Mouse (Mus musculus): ENCODE results near the gene 2610528J11Rik. TPM values are rescaled to one million over a fixed set of nuclear protein-coding genes. Genes with fewer than 3 reads are reported as not detected.
"Not testable (repeated sequence)": the region's sequence is repeated elsewhere in the genome, so short reads cannot be mapped to it uniquely, and the experiment has no call there.

Gene 2610528J11Rik
- polyA plus RNA-seq, 1 experiment from 2014 or later, result 1.1 TPM

GRCm38 (mm10) chr4:118544441-118545127, 17.8 kb downstream of the 2610528J11Rik start:
- WGBS, result 78% methylated on average over 14 of the region's 14 CpGs
- H3K4me1 ChIP-seq, result peaks cover 30% of the 10 kb centered on the region
- H3K4me3 ChIP-seq, result peak overlapping the region; percentile 50; the same call in 1 of the 2 replicates
- H3K27ac ChIP-seq, result no peak overlapping the region
- peaks cover 31% of the 10 kb centered on the region for H3K27me3 ChIP-seq (ENCODE audit: poor library complexity, severe bottlenecking)
- no peaks in the 10 kb centered on the region for H3K36me3 ChIP-seq (replicated peaks)
- peaks cover 3% of the 10 kb centered on the region for H3K9me3 ChIP-seq
- no peak for DNase-seq (ENCODE audit: extremely low spot score, low spot score)

GRCm38 (mm10) chr4:118547424-118548129, 20.8 kb downstream of the 2610528J11Rik start:
- H3K36me3 ChIP-seq (replicated peaks); H3K27ac ChIP-seq; H3K9me3 ChIP-seq; DNase-seq (ENCODE audit: extremely low spot score, low spot score); H3K4me3 ChIP-seq; H3K27me3 ChIP-seq (ENCODE audit: poor library complexity, severe bottlenecking): not testable (repeated sequence)
- WGBS, result 86% methylated on average over 23 of the region's 23 CpGs
- peaks cover 19% of the 10 kb centered on the region for H3K4me1 ChIP-seq

GRCm38 (mm10) chr4:118548130-118548480, 21.3 kb downstream of the 2610528J11Rik start:
- H3K4me3 ChIP-seq; H3K27me3 ChIP-seq (ENCODE audit: poor library complexity, severe bottlenecking); H3K36me3 ChIP-seq (replicated peaks); H3K9me3 ChIP-seq; H3K27ac ChIP-seq: not testable (repeated sequence)
- H3K4me1 ChIP-seq, result peaks cover 15% of the 10 kb centered on the region
- 87% methylated on average over 10 of the region's 10 CpGs for WGBS
- peak; percentile 84 for DNase-seq (ENCODE audit: extremely low spot score, low spot score)

GRCm38 (mm10) chr4:118553039-118553649, 26.3 kb downstream of the 2610528J11Rik start:
- Histone ChIP-seq H3K27ac (no peak overlapping the region), H3K36me3 (replicated peaks) (no peaks in the 10 kb centered on the region), H3K4me3 (no peak overlapping the region), H3K4me1 (no peaks in the 10 kb centered on the region), H3K9me3 (no peaks in the 10 kb centered on the region), H3K27me3 (ENCODE audit: poor library complexity, severe bottlenecking) (no peaks in the 10 kb centered on the region)
- no peak for DNase-seq (ENCODE audit: extremely low spot score, low spot score)
- WGBS, result 81% methylated on average over 3 of the region's 3 CpGs

- H3K27ac ChIP-seq, result peak overlapping the region; percentile 32; the same call in 1 of the 2 replicates
Observed at GRCm38 (mm10) chr4:118564062-118564925, 37.5 kb downstream of the 2610528J11Rik start.

GRCm38 (mm10) chr4:118564926-118565279, 38.1 kb downstream of the 2610528J11Rik start:
- H3K36me3 ChIP-seq (replicated peaks), result no peaks in the 10 kb centered on the region
- no peak overlapping the region for H3K4me3 ChIP-seq
- peaks cover 5% of the 10 kb centered on the region; the same call in 1 of the 2 replicates for H3K9me3 ChIP-seq
- DNase-seq (ENCODE audit: extremely low spot score, low spot score), result no peak
- 81% methylated on average over 3 of the region's 3 CpGs for WGBS
- peaks cover 6% of the 10 kb centered on the region for H3K4me1 ChIP-seq
- H3K27ac ChIP-seq, result 0 out of 2 replicates have a peak overlapping the region, but pooled peaks have one; percentile 20
- H3K27me3 ChIP-seq (ENCODE audit: poor library complexity, severe bottlenecking), result peaks cover 10% of the 10 kb centered on the region

More at GRCm38 (mm10) chr4:118564062-118564925, 37.5 kb downstream of the 2610528J11Rik start:
- no peaks in the 10 kb centered on the region for H3K36me3 ChIP-seq (replicated peaks)
- H3K9me3 ChIP-seq, result peaks cover 5% of the 10 kb centered on the region; the same call in 1 of the 2 replicates
- WGBS, result 76% methylated on average over 13 of the region's 13 CpGs
- peaks cover 6% of the 10 kb centered on the region for H3K4me1 ChIP-seq
- no peak overlapping the region for H3K4me3 ChIP-seq
- DNase-seq (ENCODE audit: extremely low spot score, low spot score), result no peak
- peaks cover 9% of the 10 kb centered on the region for H3K27me3 ChIP-seq (ENCODE audit: poor library complexity, severe bottlenecking)

- WGBS, result 35% methylated on average over 7 of the region's 7 CpGs
- no peak overlapping the region for H3K27ac ChIP-seq
- DNase-seq (ENCODE audit: extremely low spot score, low spot score), result peak; percentile 72
- no peak overlapping the region for H3K4me3 ChIP-seq
- no peaks in the 10 kb centered on the region for H3K36me3 ChIP-seq (replicated peaks)
- peaks cover 5% of the 10 kb centered on the region; the same call in 1 of the 2 replicates for H3K9me3 ChIP-seq
- H3K4me1 ChIP-seq, result peaks cover 6% of the 10 kb centered on the region
- peaks cover 10% of the 10 kb centered on the region for H3K27me3 ChIP-seq (ENCODE audit: poor library complexity, severe bottlenecking)
Observed at GRCm38 (mm10) chr4:118566161-118566676, 39.4 kb downstream of the 2610528J11Rik start.

- H3K4me1 ChIP-seq, result peaks cover 6% of the 10 kb centered on the region
- 80% methylated on average over 10 of the region's 10 CpGs for WGBS
- H3K9me3 ChIP-seq, result no peaks in the 10 kb centered on the region
- peaks cover 10% of the 10 kb centered on the region for H3K27me3 ChIP-seq (ENCODE audit: poor library complexity, severe bottlenecking)
- no peaks in the 10 kb centered on the region for H3K36me3 ChIP-seq (replicated peaks)
- peak overlapping the region; percentile 48; the same call in 1 of the 2 replicates for H3K27ac ChIP-seq
- DNase-seq (ENCODE audit: extremely low spot score, low spot score), result no peak
- no peak overlapping the region for H3K4me3 ChIP-seq
Observed at GRCm38 (mm10) chr4:118568709-118569108, 41.9 kb downstream of the 2610528J11Rik start.

GRCm38 (mm10) chr4:118569320-118569719, 42.5 kb downstream of the 2610528J11Rik start:
- Histone ChIP-seq H3K36me3 (replicated peaks) (no peaks in the 10 kb centered on the region), H3K4me3 (no peak overlapping the region), H3K27ac (peak overlapping the region; percentile 48; the same call in 1 of the 2 replicates), H3K27me3 (ENCODE audit: poor library complexity, severe bottlenecking) (peaks cover 10% of the 10 kb centered on the region), H3K4me1 (peaks cover 6% of the 10 kb centered on the region), H3K9me3 (no peaks in the 10 kb centered on the region)
- 69% methylated on average over 23 of the region's 23 CpGs for WGBS
- no peak for DNase-seq (ENCODE audit: extremely low spot score, low spot score)

- H3K27ac ChIP-seq, result no peak overlapping the region
- no peaks in the 10 kb centered on the region for H3K9me3 ChIP-seq
- H3K4me3 ChIP-seq, result no peak overlapping the region
- DNase-seq (ENCODE audit: extremely low spot score, low spot score), result no peak
- peaks cover 10% of the 10 kb centered on the region for H3K27me3 ChIP-seq (ENCODE audit: poor library complexity, severe bottlenecking)
- H3K36me3 ChIP-seq (replicated peaks), result no peaks in the 10 kb centered on the region
- 86% methylated on average over 14 of the region's 15 CpGs for WGBS
- no peaks in the 10 kb centered on the region for H3K4me1 ChIP-seq
Observed at GRCm38 (mm10) chr4:118571441-118571840, 44.6 kb downstream of the 2610528J11Rik start.

GRCm38 (mm10) chr4:118576097-118576496, 49.3 kb downstream of the 2610528J11Rik start:
- Histone ChIP-seq H3K27me3 (ENCODE audit: poor library complexity, severe bottlenecking) (peaks cover 12% of the 10 kb centered on the region; the same call in 1 of the 2 replicates), H3K9me3 (no peaks in the 10 kb centered on the region), H3K4me1 (no peaks in the 10 kb centered on the region), H3K4me3 (no peak overlapping the region), H3K27ac (no peak overlapping the region), H3K36me3 (replicated peaks) (no peaks in the 10 kb centered on the region)
- peak; percentile 89 for DNase-seq (ENCODE audit: extremely low spot score, low spot score)
- 8% methylated on average over 6 of the region's 6 CpGs for WGBS

- no peak overlapping the region for H3K4me3 ChIP-seq
- DNase-seq (ENCODE audit: extremely low spot score, low spot score), result no peak
- no peaks in the 10 kb centered on the region for H3K36me3 ChIP-seq (replicated peaks)
- H3K9me3 ChIP-seq, result peaks cover under 1% of the 10 kb centered on the region; the same call in 1 of the 2 replicates
- peaks cover 9% of the 10 kb centered on the region for H3K4me1 ChIP-seq
- 46% methylated on average over 13 of the region's 13 CpGs for WGBS
- peaks cover 12% of the 10 kb centered on the region; the same call in 1 of the 2 replicates for H3K27me3 ChIP-seq (ENCODE audit: poor library complexity, severe bottlenecking)
- no peak overlapping the region for H3K27ac ChIP-seq
Observed at GRCm38 (mm10) chr4:118579313-118579712, 52.5 kb downstream of the 2610528J11Rik start.

Data from forebrain, embryonic 10.5 days (tissue).